Mouse (Mus musculus): Measurements from ENCODE around the gene Ipo7. TPM values are rescaled to one million over a fixed set of nuclear protein-coding genes. Genes with fewer than 3 reads are reported as not detected.

Gene Ipo7
- polyA plus RNA-seq, 1 experiment from 2014 or later, result 25.0 TPM

- Histone ChIP-seq H3K4me3 (replicated peaks) (no peak overlapping the region), H3K9me3 (replicated peaks) (no peaks in the 10 kb centered on the region), H3K4me1 (replicated peaks) (peaks cover 22% of the 10 kb centered on the region), H3K4me2 (no peak overlapping the region), H3K27ac (no peak overlapping the region), H3K27me3 (no peaks in the 10 kb centered on the region), H3K36me3 (peaks cover 58% of the 10 kb centered on the region), H3K9ac (no peak overlapping the region)
- WGBS (ENCODE audit: insufficient replicate concordance), result 70% methylated on average over 2 of the region's 2 CpGs
- ATAC-seq (ENCODE audit: low read depth) (no peak), DNase-seq (no peak)
These were observed 51.0 kb downstream of the Ipo7 start for GRCm38 (mm10) chr7:110069070-110069469.

GRCm38 (mm10) chr7:110078168-110078567 lies 60.1 kb downstream of the Ipo7 start:
- no peak for DNase-seq
- H3K4me1 ChIP-seq (replicated peaks), result no peaks in the 10 kb centered on the region
- H3K4me2 ChIP-seq, result no peak overlapping the region
- no peak for ATAC-seq (ENCODE audit: low read depth)
- H3K27me3 ChIP-seq, result no peaks in the 10 kb centered on the region
- H3K9ac ChIP-seq, result no peak overlapping the region
- peaks cover 93% of the 10 kb centered on the region for H3K36me3 ChIP-seq
- no peaks in the 10 kb centered on the region for H3K9me3 ChIP-seq (replicated peaks)
- no peak overlapping the region for H3K27ac ChIP-seq
- no peak overlapping the region for H3K4me3 ChIP-seq (replicated peaks)
- WGBS (ENCODE audit: insufficient replicate concordance), result 77% methylated on average over 5 of the region's 5 CpGs

- Histone ChIP-seq H3K9ac (no peak overlapping the region), H3K27me3 (no peaks in the 10 kb centered on the region), H3K9me3 (replicated peaks) (no peaks in the 10 kb centered on the region), H3K36me3 (peaks cover 98% of the 10 kb centered on the region), H3K27ac (no peak overlapping the region), H3K4me2 (no peak overlapping the region), H3K4me1 (replicated peaks) (no peaks in the 10 kb centered on the region), H3K4me3 (replicated peaks) (no peak overlapping the region)
- DNase-seq (peak; percentile 35), ATAC-seq (ENCODE audit: low read depth) (no peak)
- WGBS (ENCODE audit: insufficient replicate concordance), result 65% methylated on average over 13 of the region's 13 CpGs
These were observed 65.5 kb downstream of the Ipo7 start for GRCm38 (mm10) chr7:110083386-110084165.

GRCm38 (mm10) chr7:110085217-110085616 lies 67.1 kb downstream of the Ipo7 start:
- no peak overlapping the region for H3K9ac ChIP-seq
- H3K27me3 ChIP-seq, result no peaks in the 10 kb centered on the region
- no peaks in the 10 kb centered on the region for H3K4me1 ChIP-seq (replicated peaks)
- DNase-seq (no peak), ATAC-seq (ENCODE audit: low read depth) (peak; percentile 30)
- H3K9me3 ChIP-seq (replicated peaks), result no peaks in the 10 kb centered on the region
- H3K4me3 ChIP-seq (replicated peaks), result no peak overlapping the region
- no peak overlapping the region for H3K4me2 ChIP-seq
- H3K27ac ChIP-seq, result no peak overlapping the region
- H3K36me3 ChIP-seq, result peaks cover 98% of the 10 kb centered on the region

- Histone ChIP-seq H3K9me3 (replicated peaks) (no peaks in the 10 kb centered on the region), H3K9ac (no peak overlapping the region), H3K27me3 (no peaks in the 10 kb centered on the region), H3K27ac (peak overlapping the region; percentile 44), H3K4me3 (replicated peaks) (no peak overlapping the region), H3K4me1 (replicated peaks) (no peaks in the 10 kb centered on the region), H3K4me2 (no peak overlapping the region), H3K36me3 (peaks cover 98% of the 10 kb centered on the region)
- 63% methylated on average over 4 of the region's 4 CpGs for WGBS (ENCODE audit: insufficient replicate concordance)
- ATAC-seq (ENCODE audit: low read depth) (peak; percentile 65), DNase-seq (no peak)
These were observed 69.8 kb downstream of the Ipo7 start for GRCm38 (mm10) chr7:110087914-110088313.

DNA sequence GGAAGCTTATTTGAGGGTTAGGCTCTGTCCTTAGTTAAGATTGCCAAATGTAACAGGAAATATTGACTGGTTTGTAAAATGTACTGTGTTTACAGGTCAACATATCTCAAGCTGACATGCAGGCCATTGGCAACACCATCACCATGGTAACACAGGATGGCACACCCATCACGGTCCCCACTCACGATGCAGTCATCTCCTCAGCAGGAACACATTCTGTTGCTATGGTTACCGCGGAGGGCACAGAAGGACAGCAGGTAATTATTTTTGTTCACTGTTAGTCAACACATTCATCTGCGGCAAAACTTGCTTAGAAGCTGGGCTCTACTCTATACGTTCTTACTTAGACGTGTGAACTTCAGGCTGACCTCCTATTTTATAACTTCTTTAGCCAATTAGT lies 73.6 kb downstream of the Ipo7 start:
- 84% methylated on average over 7 of the region's 7 CpGs for WGBS (ENCODE audit: insufficient replicate concordance)
- H3K4me1 ChIP-seq (replicated peaks), result peaks cover 12% of the 10 kb centered on the region
- ATAC-seq (ENCODE audit: low read depth) (no peak), DNase-seq (no peak)
- no peak overlapping the region for H3K4me3 ChIP-seq (replicated peaks)
- H3K27ac ChIP-seq, result no peak overlapping the region
- no peak overlapping the region for H3K9ac ChIP-seq
- no peaks in the 10 kb centered on the region for H3K9me3 ChIP-seq (replicated peaks)
- H3K4me2 ChIP-seq, result no peak overlapping the region
- peaks cover 99% of the 10 kb centered on the region for H3K36me3 ChIP-seq
- no peaks in the 10 kb centered on the region for H3K27me3 ChIP-seq

DNA sequence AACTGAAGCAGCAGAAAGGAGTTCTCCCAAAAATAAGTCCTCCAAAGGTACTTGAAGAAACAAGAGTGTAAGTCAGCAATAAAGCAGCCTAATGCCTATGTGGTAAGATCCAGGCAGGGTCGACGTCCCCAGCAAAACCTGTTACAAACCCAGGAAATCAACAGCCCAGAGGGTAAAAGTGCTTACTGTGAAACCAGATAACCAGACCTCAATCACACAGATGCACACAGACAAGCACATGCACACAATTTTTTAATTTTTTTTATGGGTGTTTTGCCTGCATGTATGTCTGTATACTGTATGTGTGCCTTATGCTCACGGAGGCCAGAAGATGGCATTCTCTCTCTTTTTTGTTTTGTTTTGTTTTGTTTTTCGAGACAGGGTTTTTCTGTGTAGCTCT lies 78.3 kb downstream of the Ipo7 start:
- 43% methylated on average over 4 of the region's 4 CpGs for WGBS (ENCODE audit: insufficient replicate concordance)
- H3K4me1 ChIP-seq (replicated peaks), result peaks cover 23% of the 10 kb centered on the region
- no peaks in the 10 kb centered on the region for H3K27me3 ChIP-seq
- no peak overlapping the region for H3K9ac ChIP-seq
- no peaks in the 10 kb centered on the region for H3K9me3 ChIP-seq (replicated peaks)
- DNase-seq (no peak), ATAC-seq (ENCODE audit: low read depth) (peak; percentile 39; the same call in 1 of the 2 replicates)
- H3K4me2 ChIP-seq, result no peak overlapping the region
- H3K4me3 ChIP-seq (replicated peaks), result no peak overlapping the region
- H3K27ac ChIP-seq, result peak overlapping the region; percentile 54
- peaks cover 59% of the 10 kb centered on the region for H3K36me3 ChIP-seq

- WGBS (ENCODE audit: insufficient replicate concordance), result 56% methylated on average over 7 of the region's 7 CpGs
- peak overlapping the region; percentile 30; the same call in 1 of the 2 replicates for H3K27ac ChIP-seq
- DNase-seq, result no peak
- H3K4me2 ChIP-seq, result no peak overlapping the region
- H3K9ac ChIP-seq, result no peak overlapping the region
- H3K9me3 ChIP-seq (replicated peaks), result no peaks in the 10 kb centered on the region
- H3K4me3 ChIP-seq (replicated peaks), result no peak overlapping the region
- H3K27me3 ChIP-seq, result no peaks in the 10 kb centered on the region
- peaks cover 23% of the 10 kb centered on the region for H3K4me1 ChIP-seq (replicated peaks)
- peaks cover 50% of the 10 kb centered on the region for H3K36me3 ChIP-seq
- ATAC-seq (ENCODE audit: low read depth), result peak; percentile 41; the same call in 1 of the 2 replicates
These were observed 79.2 kb downstream of the Ipo7 start for GRCm38 (mm10) chr7:110097106-110097793.

- peaks cover 14% of the 10 kb centered on the region for H3K36me3 ChIP-seq
- no peak overlapping the region for H3K9ac ChIP-seq
- H3K4me3 ChIP-seq (replicated peaks), result no peak overlapping the region
- H3K4me1 ChIP-seq (replicated peaks), result peaks cover 19% of the 10 kb centered on the region
- H3K27ac ChIP-seq, result no peak overlapping the region
- DNase-seq, result no peak
- 42% methylated on average over 6 of the region's 6 CpGs for WGBS (ENCODE audit: insufficient replicate concordance)
- no peak for ATAC-seq (ENCODE audit: low read depth)
- no peaks in the 10 kb centered on the region for H3K9me3 ChIP-seq (replicated peaks)
- H3K27me3 ChIP-seq, result no peaks in the 10 kb centered on the region
- H3K4me2 ChIP-seq, result no peak overlapping the region
These were observed 82.8 kb downstream of the Ipo7 start for GRCm38 (mm10) chr7:110100854-110101253.

DNA sequence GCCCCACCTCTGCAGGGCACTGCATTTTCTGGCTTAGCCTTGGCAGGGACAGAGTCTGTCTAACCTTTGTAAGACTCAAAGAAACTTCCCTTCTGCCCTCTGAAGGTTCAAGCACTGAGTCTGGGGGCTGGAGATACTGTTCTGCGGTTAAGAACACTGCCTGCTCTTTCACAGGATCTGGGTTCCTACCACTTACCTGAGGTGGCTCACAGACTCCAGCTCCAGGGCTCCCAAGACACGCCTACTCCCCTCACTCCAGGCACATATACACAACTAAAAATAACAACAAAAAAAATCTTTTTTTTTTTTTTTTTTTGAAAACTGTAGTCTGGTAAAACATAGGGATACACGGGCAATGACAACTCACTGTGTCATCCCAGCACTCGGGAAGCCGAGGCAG lies 83.2 kb downstream of the Ipo7 start:
- Histone ChIP-seq H3K9me3 (replicated peaks) (no peaks in the 10 kb centered on the region), H3K27me3 (no peaks in the 10 kb centered on the region), H3K27ac (no peak overlapping the region), H3K4me3 (replicated peaks) (no peak overlapping the region), H3K36me3 (peaks cover 10% of the 10 kb centered on the region), H3K4me1 (replicated peaks) (peaks cover 17% of the 10 kb centered on the region), H3K9ac (no peak overlapping the region), H3K4me2 (no peak overlapping the region)
- DNase-seq, result no peak
- ATAC-seq (ENCODE audit: low read depth), result no peak
- 52% methylated on average over 5 of the region's 5 CpGs for WGBS (ENCODE audit: insufficient replicate concordance)

GRCm38 (mm10) chr7:110105041-110105440 lies 87.0 kb downstream of the Ipo7 start:
- no peak overlapping the region for H3K4me2 ChIP-seq
- H3K27ac ChIP-seq, result no peak overlapping the region
- peaks cover 22% of the 10 kb centered on the region for H3K4me1 ChIP-seq (replicated peaks)
- no peaks in the 10 kb centered on the region for H3K9me3 ChIP-seq (replicated peaks)
- DNase-seq (no peak), ATAC-seq (ENCODE audit: low read depth) (no peak)
- no peak overlapping the region for H3K4me3 ChIP-seq (replicated peaks)
- 76% methylated on average over 5 of the region's 5 CpGs for WGBS (ENCODE audit: insufficient replicate concordance)
- H3K36me3 ChIP-seq, result no peaks in the 10 kb centered on the region
- no peak overlapping the region for H3K9ac ChIP-seq
- H3K27me3 ChIP-seq, result no peaks in the 10 kb centered on the region
